Mouse (Mus musculus): Measurements from ENCODE around the gene Tmprss9.

DNA sequence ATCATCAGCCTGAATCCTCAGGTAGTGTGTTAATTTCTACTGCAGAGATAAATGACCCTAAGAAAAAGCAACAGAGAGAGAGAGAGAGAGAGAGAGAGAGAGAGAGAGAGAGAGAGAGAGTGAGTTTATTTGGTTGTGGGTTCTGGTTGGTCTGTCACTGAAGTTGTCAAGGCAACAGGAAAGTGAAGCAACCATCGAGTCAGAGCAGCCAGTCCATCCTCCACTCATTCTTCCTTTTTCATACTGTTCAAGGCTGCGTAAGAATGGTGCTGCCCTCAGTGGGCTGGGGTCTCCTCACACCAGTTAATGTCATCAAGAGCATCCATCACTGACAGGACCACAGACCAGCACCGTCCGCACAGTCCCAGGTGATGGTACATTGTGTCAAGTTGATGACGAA, 72.6 kb downstream of the Tmprss9 start:
- TF ChIP-seq CTCF (conservative IDR thresholded peaks at IDR 0.05 in 1 of 2, IDR thresholded peaks at IDR 0.05 in 1 of 2; ENCODE audit: low read depth in 2 of 2, low read length in 2 of 2) (no peak), USF1 (IDR thresholded peaks at IDR 0.05; ENCODE audit: low read depth, low read length) (no peak), IRF4 (IDR thresholded peaks at IDR 0.05; ENCODE audit: low read depth, low read length) (no peak), POLR2AphosphoS2 (IDR thresholded peaks at IDR 0.05; ENCODE audit: low read depth, low read length) (no peak), ZNF384 (IDR thresholded peaks at IDR 0.05; ENCODE audit: low read depth, low read length) (no peak), USF2 (conservative IDR thresholded peaks at IDR 0.05; ENCODE audit: low read depth, low read length) (no peak), EP300 (IDR thresholded peaks at IDR 0.05; ENCODE audit: low read length) (no peak), POLR2A (IDR thresholded peaks at IDR 0.05; ENCODE audit: low read depth, low read length) (no peak), PAX5 (IDR thresholded peaks at IDR 0.05; ENCODE audit: low read length) (no peak), ZC3H11A (IDR thresholded peaks at IDR 0.05; ENCODE audit: low read depth, low read length) (no peak)

Measured in CH12.LX (cell line).